Mouse (Mus musculus) heart, adult 2 months (tissue): ENCODE measurements around the gene Zfp110. TPM values are rescaled to one million over a fixed set of nuclear protein-coding genes. Genes with fewer than 3 reads are reported as not detected.

Experiments used
- DNase-seq, 2 experiments: peaks; one replicate each; pipeline ENCODE4 v3.0.0; 2021
- H3K27ac ChIP-seq: fragments of 200-600 bp; 2 replicates; pipeline ENCODE4 v1.8.1; 2022
- H3K27me3 ChIP-seq: fragments of 200-500 bp; 2 replicates; pipeline ENCODE4 v1.6.1; 2012; ENCODE audit warnings: mild to moderate bottlenecking, low read length, inconsistent platforms, mixed read lengths; ENCODE audit not compliant: control insufficient read depth, insufficient read depth
- H3K36me3 ChIP-seq: fragments of 200-500 bp; 2 replicates; pipeline ENCODE4 v1.6.1; 2012; ENCODE audit warnings: low read length, inconsistent platforms; ENCODE audit not compliant: control insufficient read depth, insufficient read depth
- H3K4me1 ChIP-seq: fragments of 200-500 bp; 2 replicates; pipeline ENCODE4 v1.6.1; 2011; ENCODE audit warnings: low read length; ENCODE audit not compliant: control insufficient read depth, insufficient read depth
- H3K4me3 ChIP-seq: fragments of 200-600 bp; 2 replicates; pipeline ENCODE4 v1.8.1; 2022
- H3K79me2 ChIP-seq: fragments of 200-500 bp; replicated peaks from 2 replicates; pipeline ENCODE4 v1.6.1; 2012; ENCODE audit warnings: mild to moderate bottlenecking, inconsistent platforms, low read length, moderate library complexity, mixed read lengths; ENCODE audit not compliant: control insufficient read depth, insufficient read depth
- H3K9ac ChIP-seq: fragments of 200-500 bp; 2 replicates; pipeline ENCODE4 v1.6.1; 2012; ENCODE audit warnings: low read depth, mild to moderate bottlenecking, control low read depth, inconsistent platforms, low read length, mixed read lengths
- CTCF ChIP-seq: fragments of 200-600 bp; IDR thresholded peaks from 2 replicates; pipeline ENCODE4 v1.8.1; 2022; ENCODE audit warnings: antibody characterized with exemption, mild to moderate bottlenecking, moderate library complexity
- EP300 ChIP-seq: fragments of 200-500 bp; IDR thresholded peaks from 2 replicates; pipeline ENCODE4 v1.6.1; 2011; ENCODE audit warnings: low read depth, low read length, control low read depth; ENCODE audit not compliant: insufficient read depth
- POLR2A ChIP-seq: fragments of 200-500 bp; IDR thresholded peaks from 2 replicates; pipeline ENCODE4 v1.6.1; 2011; ENCODE audit warnings: mild to moderate bottlenecking, low read depth, low read length, control low read depth; ENCODE audit not compliant: insufficient read depth
- WGBS: fragments of 180-500 bp; shearing (Covaris S2); methylation state at CpG from one replicate; pipeline ENCODE4 v1.1.7; 2018; 5-methylcytosine and 5-hydroxymethylcytosine counted together
- intact Hi-C: fragments of 180-260 bp; cut with DNase I; formaldehyde crosslinking; loops from one replicate; pipeline ENCODE4 v1.15.1; 2025
- polyA plus RNA-seq: library from polyadenylated mRNA; depleted of rRNA; stranded (reverse); fragments of >200 nt; gene quantifications from 2 replicates; pipeline ENCODE4 v1.2.3, GENCODE M21; 2012; rRNA removed
- total RNA-seq, 2 experiments: library from RNA; stranded (reverse); gene quantifications; 2 replicates each; pipeline ENCODE4 v1.2.3; 2021

Gene Zfp110
- total and polyA plus RNA-seq, 3 experiments = 4.9 to 18.0 (median 15.9) TPM

DNA sequence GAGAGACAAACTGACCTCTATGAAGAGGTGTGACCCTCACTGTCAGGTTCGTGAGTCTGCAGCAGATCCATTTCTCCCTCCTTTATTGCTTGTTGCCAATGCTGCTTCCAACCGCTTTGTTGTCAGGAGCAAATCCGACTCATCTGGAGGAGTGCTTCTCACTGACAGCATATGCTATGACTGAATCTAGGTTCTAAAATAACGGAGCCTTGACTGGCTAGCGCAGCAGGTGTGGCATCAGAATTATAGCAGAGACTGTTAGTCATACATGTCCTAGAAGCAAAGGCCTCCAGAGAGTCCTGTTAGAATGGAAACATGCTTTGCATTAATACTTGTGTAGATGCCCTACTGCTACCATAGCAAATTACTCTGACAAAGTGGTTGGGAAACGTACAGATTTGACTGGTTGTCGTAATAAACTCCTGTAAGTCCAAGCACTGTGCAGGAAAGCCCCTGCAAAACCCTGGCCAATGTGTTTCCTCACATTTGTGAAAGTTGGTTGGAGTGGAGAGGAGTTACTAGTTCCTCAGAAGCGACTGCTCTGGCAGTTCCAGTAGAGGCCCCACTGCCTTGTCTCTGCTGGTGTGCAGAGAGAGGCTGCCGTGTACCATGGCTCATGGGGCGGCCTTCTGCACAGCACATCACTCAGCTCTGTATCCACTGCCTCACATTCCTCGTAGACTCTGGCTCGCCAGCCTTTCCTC is 52.2 kb downstream of the Zfp110 start:
- intact Hi-C loops = no loop called here
- no peak for DNase-seq
- H3K36me3 ChIP-seq = peaks cover 3% of the 10 kb centered on the region; the same call in 1 of the 2 replicates
- no peaks in the 10 kb centered on the region; the same call in 1 of the 2 replicates for H3K79me2 ChIP-seq
- H3K9ac ChIP-seq = no peak overlapping the region
- H3K27ac ChIP-seq = no peak overlapping the region
- H3K27me3 ChIP-seq = no peaks in the 10 kb centered on the region
- no peak for TF ChIP-seq EP300
- TF ChIP-seq CTCF = no peak
- TF ChIP-seq POLR2A = no peak
- 90% methylated on average over 12 of the region's 12 CpGs for WGBS
- peaks cover 2% of the 10 kb centered on the region; the same call in 1 of the 2 replicates for H3K4me1 ChIP-seq
- H3K4me3 ChIP-seq = no peak overlapping the region

DNA sequence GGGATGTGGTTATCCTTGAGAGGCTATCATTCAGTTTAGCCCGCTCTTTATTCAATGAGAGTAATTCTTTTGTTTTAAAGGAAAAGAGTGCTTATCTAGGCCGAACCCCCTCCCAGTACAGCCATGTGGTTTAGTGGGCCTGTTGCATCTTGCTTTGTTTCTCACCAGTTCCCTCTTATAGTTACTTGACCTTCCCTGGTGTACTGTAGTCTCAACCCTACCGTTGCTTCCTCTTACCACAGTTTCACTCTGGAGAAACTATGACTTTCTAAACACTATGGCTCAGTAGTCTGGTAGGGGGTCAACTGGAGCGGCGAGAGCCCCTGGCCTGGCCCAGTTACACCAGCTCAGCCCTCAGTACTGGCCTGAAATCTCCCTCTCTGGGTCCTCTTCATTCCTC is 53.0 kb downstream of the Zfp110 start:
- no peak for TF ChIP-seq CTCF
- TF ChIP-seq EP300 = no peak
- no peak for TF ChIP-seq POLR2A
- intact Hi-C loops = no loop called here
- no peaks in the 10 kb centered on the region; the same call in 1 of the 2 replicates for H3K79me2 ChIP-seq
- H3K4me1 ChIP-seq = no peaks in the 10 kb centered on the region
- H3K27me3 ChIP-seq = no peaks in the 10 kb centered on the region
- no peak overlapping the region for H3K9ac ChIP-seq
- no peak overlapping the region for H3K4me3 ChIP-seq
- H3K36me3 ChIP-seq = peaks cover 2% of the 10 kb centered on the region; the same call in 1 of the 2 replicates
- DNase-seq = no peak
- H3K27ac ChIP-seq = no peak overlapping the region
- 93% methylated on average over 5 of the region's 5 CpGs for WGBS

DNA sequence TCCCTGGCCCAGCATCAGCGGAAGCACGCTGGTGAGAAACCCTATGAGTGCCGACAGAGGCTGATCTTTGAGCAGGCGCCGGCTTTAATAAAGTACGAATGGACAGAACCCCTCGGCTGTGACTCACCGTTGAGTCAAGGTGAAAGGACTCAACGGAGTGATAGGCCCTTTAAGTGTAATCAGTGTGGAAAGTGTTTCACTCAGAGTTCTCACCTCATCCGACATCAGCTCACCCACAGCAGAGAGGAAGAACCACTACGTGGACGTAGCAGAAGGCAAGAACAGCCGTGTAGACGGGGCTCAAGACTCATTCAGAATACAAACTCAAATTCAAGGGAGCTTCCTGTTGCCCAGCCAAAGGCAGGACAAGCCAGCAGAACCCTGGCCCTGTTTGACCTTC is 56.4 kb downstream of the Zfp110 start:
- H3K27ac ChIP-seq = no peak overlapping the region
- no peak for TF ChIP-seq POLR2A
- no peak for TF ChIP-seq EP300
- TF ChIP-seq CTCF = no peak
- no peak overlapping the region for H3K4me3 ChIP-seq
- no peak for DNase-seq
- H3K9ac ChIP-seq = no peak overlapping the region
- H3K27me3 ChIP-seq = no peaks in the 10 kb centered on the region
- no peaks in the 10 kb centered on the region for H3K79me2 ChIP-seq
- intact Hi-C loops = no loop called here
- no peaks in the 10 kb centered on the region for H3K4me1 ChIP-seq
- WGBS = 91% methylated on average over 14 of the region's 14 CpGs
- peaks cover 2% of the 10 kb centered on the region; the same call in 1 of the 2 replicates for H3K36me3 ChIP-seq

DNA sequence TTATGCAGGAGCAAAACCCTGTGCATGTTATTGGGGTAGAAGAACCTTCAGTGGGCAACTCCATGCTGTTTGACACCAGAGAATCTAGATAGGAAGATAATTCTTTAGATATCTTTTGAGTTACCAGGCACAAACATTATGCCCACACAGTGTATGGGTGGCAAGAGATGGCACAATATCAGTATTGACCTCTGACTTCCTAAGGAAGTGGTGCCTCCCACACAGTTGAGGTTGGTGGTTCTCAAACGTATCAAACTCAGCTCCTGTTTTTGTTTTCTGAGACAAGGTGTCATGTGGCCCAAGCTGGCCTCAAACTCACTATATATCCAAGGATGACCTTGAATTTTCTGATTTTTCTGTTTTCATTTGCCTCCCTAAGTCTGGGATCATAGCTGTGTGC is 56.8 kb downstream of the Zfp110 start:
- no peaks in the 10 kb centered on the region for H3K27me3 ChIP-seq
- no peaks in the 10 kb centered on the region for H3K79me2 ChIP-seq
- no peaks in the 10 kb centered on the region for H3K4me1 ChIP-seq
- H3K27ac ChIP-seq = no peak overlapping the region
- intact Hi-C loops = no loop called here
- H3K9ac ChIP-seq = no peak overlapping the region
- no peak for TF ChIP-seq EP300
- TF ChIP-seq POLR2A = no peak
- TF ChIP-seq CTCF = no peak
- WGBS = 45% methylated on average over 1 of the region's 1 CpGs
- no peak overlapping the region for H3K4me3 ChIP-seq
- DNase-seq = no peak
- peaks cover 2% of the 10 kb centered on the region; the same call in 1 of the 2 replicates for H3K36me3 ChIP-seq

GRCm38 (mm10) chr7:12897655-12898410 is 63.3 kb downstream of the Zfp110 start, which contains the start of gene Zscan22:
Gene Zscan22, plus strand, starts transcription at chr7:12897815.
- peak; percentile 91 to 94 for DNase-seq
- Histone ChIP-seq H3K27me3 (no peaks in the 10 kb centered on the region), H3K4me1 (peaks cover 4% of the 10 kb centered on the region), H3K4me3 (peak within 1 kb of the TSS; percentile 92), H3K9ac (peak within 1 kb of the TSS; percentile 82), H3K79me2 (0 out of 2 replicates have a peak, but pooled peaks cover 3% of the 10 kb centered on the region), H3K36me3 (no peaks in the 10 kb centered on the region), H3K27ac (peak within 1 kb of the TSS; percentile 71)
- WGBS = 4% methylated on average over 36 of the region's 36 CpGs
- intact Hi-C loops = loop anchor here (1.0 to 5.0 kb wide), 2 partner anchors 17 to 61 kb away; partner anchors contain the start of gene Zfp128
- TF ChIP-seq EP300 = peak; percentile 77
- TF ChIP-seq CTCF = peak; percentile 28
- TF ChIP-seq POLR2A = peak; percentile 81

Other genes starting within 250 kb of the Zfp110 start
- not detected for gene Vmn2r53, start 226.0 kb upstream of the Zfp110 start, total RNA-seq
- not detected in 2 replicates for gene Vmn2r53, start 226.0 kb upstream of the Zfp110 start, polyA plus RNA-seq
- gene Vmn2r54, start 194.4 kb upstream of the Zfp110 start, total RNA-seq = not detected
- not detected in 2 replicates for gene Vmn2r54, start 194.4 kb upstream of the Zfp110 start, polyA plus RNA-seq
- not detected for gene Vmn2r55, start 149.8 kb upstream of the Zfp110 start, total RNA-seq
- gene Vmn2r55, start 149.8 kb upstream of the Zfp110 start, polyA plus RNA-seq = not detected in 2 replicates
- not detected for gene Vmn2r56, start 99.8 kb upstream of the Zfp110 start, total RNA-seq
- not detected in 2 replicates for gene Vmn2r56, start 99.8 kb upstream of the Zfp110 start, polyA plus RNA-seq
- 1 to 10 TPM in 1 of 2 experiments, under 1 TPM in 1; 0.73 to 1.1 TPM for gene Zscan18, start 31.1 kb upstream of the Zfp110 start, total RNA-seq
- gene Zscan18, start 31.1 kb upstream of the Zfp110 start, polyA plus RNA-seq = 1.1 TPM in 2 replicates
- gene Zfp329, start 15.9 kb upstream of the Zfp110 start, total RNA-seq = 1 to 10 TPM; 4.9 to 5.2 TPM
- 1.1 and 2.9 TPM in 2 replicates for gene Zfp329, start 15.9 kb upstream of the Zfp110 start, polyA plus RNA-seq
- 1 to 10 TPM; 3.0 to 3.5 TPM for gene Zfp128, start 46.4 kb downstream of the Zfp110 start, total RNA-seq
- 1.3 and 3.0 TPM in 2 replicates for gene Zfp128, start 46.4 kb downstream of the Zfp110 start, polyA plus RNA-seq
- gene Zscan22, start 63.1 kb downstream of the Zfp110 start, total RNA-seq = 1 to 10 TPM; 5.7 TPM
- gene Zscan22, start 63.1 kb downstream of the Zfp110 start, polyA plus RNA-seq = 6.0 and 9.2 TPM in 2 replicates
- gene Rps5, start 87.5 kb downstream of the Zfp110 start, total RNA-seq = 100 to 1,000 TPM; 525 to 621 TPM
- 842 and 914 TPM in 2 replicates for gene Rps5, start 87.5 kb downstream of the Zfp110 start, polyA plus RNA-seq
- gene Rnf225, start 92.7 kb downstream of the Zfp110 start, total RNA-seq = under 1 TPM; 0.18 to 0.23 TPM
- 0.12 and 0.14 TPM in 2 replicates for gene Rnf225, start 92.7 kb downstream of the Zfp110 start, polyA plus RNA-seq
- gene Zfp324, start 131.1 kb downstream of the Zfp110 start, total RNA-seq = 1 to 10 TPM; 2.6 to 3.6 TPM
- gene Zfp324, start 131.1 kb downstream of the Zfp110 start, polyA plus RNA-seq = 2.3 and 2.9 TPM in 2 replicates
- 1 to 10 TPM; 2.2 to 2.9 TPM for gene Zfp446, start 143.1 kb downstream of the Zfp110 start, total RNA-seq
- gene Zfp446, start 143.1 kb downstream of the Zfp110 start, polyA plus RNA-seq = 4.2 and 6.4 TPM in 2 replicates
- gene Slc27a5, start 163.4 kb downstream of the Zfp110 start, total RNA-seq = not detected
- gene Slc27a5, start 163.4 kb downstream of the Zfp110 start, polyA plus RNA-seq = 0.59 and 0.82 TPM in 2 replicates
- gene Trim28, start 164.4 kb downstream of the Zfp110 start, total RNA-seq = 10 to 100 TPM; 83.8 to 86.0 TPM
- 139 and 195 TPM in 2 replicates for gene Trim28, start 164.4 kb downstream of the Zfp110 start, polyA plus RNA-seq
- 1 to 10 TPM; 6.8 to 9.3 TPM for gene Zbtb45, start 175.3 kb downstream of the Zfp110 start, total RNA-seq
- 8.6 and 14.1 TPM in 2 replicates for gene Zbtb45, start 175.3 kb downstream of the Zfp110 start, polyA plus RNA-seq
- gene Chmp2a, start 200.0 kb downstream of the Zfp110 start, total RNA-seq = 100 to 1,000 TPM; 137 to 139 TPM
- 66.1 and 99.2 TPM in 2 replicates for gene Chmp2a, start 200.0 kb downstream of the Zfp110 start, polyA plus RNA-seq
- 100 to 1,000 TPM; 169 to 201 TPM for gene Ube2m, start 203.5 kb downstream of the Zfp110 start, total RNA-seq
- gene Ube2m, start 203.5 kb downstream of the Zfp110 start, polyA plus RNA-seq = 242 and 328 TPM in 2 replicates
- gene Mzf1, start 220.0 kb downstream of the Zfp110 start, total RNA-seq = under 1 TPM; 0.45 to 0.50 TPM
- gene Mzf1, start 220.0 kb downstream of the Zfp110 start, polyA plus RNA-seq = 0.47 and 0.59 TPM in 2 replicates